Mouse (Mus musculus): Measurements from ENCODE around the gene Kremen1.

GRCm38 (mm10) chr11:5298007-5298372 is 36.6 kb upstream of the Kremen1 start:
- TF ChIP-seq POLR2A (IDR thresholded peaks at IDR 0.05; ENCODE audit: low read depth, low read length) = no peak
- no peak for TF ChIP-seq CTCF (IDR thresholded peaks at IDR 0.05; ENCODE audit: extremely low read depth, insufficient read depth, insufficient read length, insufficient replicate concordance)

Data from spleen, adult 2 months (tissue).